Mouse (Mus musculus): ENCODE data around the gene Pdzk1ip1.

- TF ChIP-seq CTCF (IDR thresholded peaks at IDR 0.05; ENCODE audit: control insufficient read depth, insufficient read depth, low read length) = no peak
- TF ChIP-seq POLR2A (IDR thresholded peaks at IDR 0.05; ENCODE audit: borderline replicate concordance, control insufficient read depth, low read depth, low read length) = no peak; the same call in 1 of the 2 replicates
These were observed 30.7 kb upstream of the Pdzk1ip1 start for GRCm38 (mm10) chr4:115057674-115058316.

Data from bone marrow, adult 2 months (tissue).